9 mouse cellular contexts compared by ENCODE assay signal in genomic region chr7:27396184-27397047, GRCm38 (mm10). TPM values are rescaled to one million over a fixed set of nuclear protein-coding genes. Genes with fewer than 3 reads are reported as not detected.
DNase-seq lines count a peak whose midpoint lies in the region; ATAC-seq lines count a peak whose summit lies in the region.
"Had no signal": no experiment of that assay in that cellular context is flagged by ENCODE, and none has a peak within 500 bp of the region (broad histone marks: within the 10 kb centered on the region; RNA-seq: fewer than 3 reads in every experiment).

No protein-coding gene starts in this region.

- no peaks in the 10 kb centered on the region for H3K4me1 ChIP-seq in heart, embryonic 16.5 days (ENCODE audit: control insufficient read depth, insufficient read depth, low read length)
- peaks cover 6% of the 10 kb centered on the region; the same call in 1 of the 2 replicates for H3K4me1 ChIP-seq in limb, embryonic 13.5 days
- no peaks in the 10 kb centered on the region for H3K4me1 ChIP-seq in neural tube, embryonic 11.5 days (ENCODE audit: control insufficient read depth, insufficient read depth, low read length)

- ATAC-seq in heart, embryonic 16.5 days (replicated peaks; ENCODE audit: extremely low read depth, insufficient read depth, low FRiP score) = no peak; the same call in 1 of the 2 replicates
- ATAC-seq in limb, embryonic 13.5 days (ENCODE audit: low FRiP score, low read depth) = peak; percentile 30; the same call in 1 of the 2 replicates
- ATAC-seq in neural tube, embryonic 11.5 days (ENCODE audit: insufficient read depth, low FRiP score, low TSS enrichment) = no peak

- H3K9me3 ChIP-seq in heart, embryonic 16.5 days (replicated peaks; ENCODE audit: control insufficient read depth, low read length) = peaks cover 3% of the 10 kb centered on the region; the same call in 1 of the 2 replicates
- no peaks in the 10 kb centered on the region for H3K9me3 ChIP-seq in limb, embryonic 13.5 days
- H3K9me3 ChIP-seq in neural tube, embryonic 11.5 days (ENCODE audit: control insufficient read depth, low read length) = no peaks in the 10 kb centered on the region

- WGBS in heart, embryonic 16.5 days = 3% methylated on average over 33 of the region's 68 CpGs
- 3% methylated on average over 42 of the region's 68 CpGs for WGBS in limb, embryonic 13.5 days
- WGBS in neural tube, embryonic 11.5 days = 5% methylated on average over 24 of the region's 68 CpGs

- no peak overlapping the region; the same call in 1 of the 2 replicates for H3K9ac ChIP-seq in heart, embryonic 16.5 days (ENCODE audit: low read length)
- peak overlapping the region; percentile 50 for H3K9ac ChIP-seq in limb, embryonic 13.5 days
- H3K9ac ChIP-seq in neural tube, embryonic 11.5 days (ENCODE audit: low read length) = peak overlapping the region; percentile 52

- peak overlapping the region; percentile 74 for H3K4me2 ChIP-seq in heart, embryonic 16.5 days (ENCODE audit: low read depth, low read length)
- H3K4me2 ChIP-seq in limb, embryonic 13.5 days (replicated peaks) = peak overlapping the region; percentile 82
- H3K4me2 ChIP-seq in neural tube, embryonic 11.5 days (ENCODE audit: low read depth) = peak overlapping the region; percentile 66

- peak overlapping the region; percentile 54 for H3K4me3 ChIP-seq in heart, embryonic 16.5 days (ENCODE audit: low read length)
- H3K4me3 ChIP-seq in limb, embryonic 13.5 days = peak overlapping the region; percentile 51
- peak overlapping the region; percentile 43 for H3K4me3 ChIP-seq in neural tube, embryonic 11.5 days (ENCODE audit: low read depth, low read length)

- no peaks in the 10 kb centered on the region for H3K36me3 ChIP-seq in heart, embryonic 16.5 days (ENCODE audit: control insufficient read depth, insufficient read depth)
- H3K36me3 ChIP-seq in limb, embryonic 13.5 days = no peaks in the 10 kb centered on the region
- no peaks in the 10 kb centered on the region for H3K36me3 ChIP-seq in neural tube, embryonic 11.5 days (ENCODE audit: control insufficient read depth, insufficient read depth, low read length)

- DNase-seq in gastrocnemius, postnatal 10 days = peak; percentile 36
- DNase-seq in gastrocnemius, postnatal 25 days = no peak
- DNase-seq in CD4-positive helper T cell, adult 2 months (ENCODE audit: low read depth, low spot score) = peak; percentile 12
- peak; percentile 70 for DNase-seq in cerebellum, adult 8-10 months
- peak; percentile 50 for DNase-seq in neural tube, embryonic 11.5 days (ENCODE audit: low spot score)
- DNase-seq in adipocyte (ENCODE audit: low spot score) = no peak

- H3K27me3 ChIP-seq in heart, embryonic 16.5 days (ENCODE audit: control insufficient read depth, insufficient read depth, low read length) = peaks cover 77% of the 10 kb centered on the region
- H3K27me3 ChIP-seq in limb, embryonic 13.5 days = peaks cover 97% of the 10 kb centered on the region
- H3K27me3 ChIP-seq in neural tube, embryonic 11.5 days (ENCODE audit: control insufficient read depth, insufficient read depth, low read length) = peaks cover 57% of the 10 kb centered on the region

- H3K27ac ChIP-seq in heart, embryonic 16.5 days (ENCODE audit: low read length) = no peak overlapping the region
- no peak overlapping the region for H3K27ac ChIP-seq in limb, embryonic 13.5 days
- no peak overlapping the region for H3K27ac ChIP-seq in neural tube, embryonic 11.5 days (ENCODE audit: low read depth, low read length)

RNA-seq across cellular contexts. Expression of gene Gm20479, which starts 39.2 kb away (rescaled TPM):
- not detected for total RNA-seq in gastrocnemius, postnatal 10 days (2021)
- not detected for total RNA-seq in gastrocnemius, postnatal 25 days (2021)
- polyA plus RNA-seq in heart, embryonic 16.5 days (2015; fragmentation: Nextera tagmentation; extraction: Ambion mirVana) = 0.46 TPM in 1 of 2 replicates, not detected in the other
- polyA plus RNA-seq in limb, embryonic 13.5 days (2015; fragmentation: Nextera tagmentation; extraction: Ambion mirVana) = not detected in 2 replicates
- not detected in 2 replicates for polyA plus RNA-seq in neural tube, embryonic 11.5 days (2014; fragmentation: Nextera tagmentation; extraction: Ambion mirVana)
- total RNA-seq: hematopoietic stem cell, adult 5-6 weeks had no signal

RNA-seq across cellular contexts. Expression of gene Shkbp1, which starts 40.6 kb away (rescaled TPM):
- 1 to 10 TPM; 6.1 to 8.1 TPM for total RNA-seq in gastrocnemius, postnatal 10 days (2021)
- 1 to 10 TPM in 1 of 2 experiments, under 1 TPM in 1; 1.00 to 3.1 TPM for total RNA-seq in gastrocnemius, postnatal 25 days (2021)
- polyA plus RNA-seq in heart, embryonic 16.5 days (2015; fragmentation: Nextera tagmentation; extraction: Ambion mirVana) = 22.3 and 24.1 TPM in 2 replicates
- polyA plus RNA-seq in limb, embryonic 13.5 days (2015; fragmentation: Nextera tagmentation; extraction: Ambion mirVana) = 49.2 and 54.5 TPM in 2 replicates
- polyA plus RNA-seq in neural tube, embryonic 11.5 days (2014; fragmentation: Nextera tagmentation; extraction: Ambion mirVana) = 52.8 and 55.2 TPM in 2 replicates

RNA-seq across cellular contexts. Expression of gene Sptbn4, which starts 51.1 kb away (rescaled TPM):
- under 1 TPM; 0.20 to 0.28 TPM for total RNA-seq in gastrocnemius, postnatal 10 days (2021)
- under 1 TPM in 1 of 2 experiments, not detected in 1; 0.05 TPM for total RNA-seq in gastrocnemius, postnatal 25 days (2021)
- polyA plus RNA-seq in heart, embryonic 16.5 days (2015; fragmentation: Nextera tagmentation; extraction: Ambion mirVana) = 0.10 and 0.43 TPM in 2 replicates
- polyA plus RNA-seq in limb, embryonic 13.5 days (2015; fragmentation: Nextera tagmentation; extraction: Ambion mirVana) = 0.17 and 0.23 TPM in 2 replicates
- 0.23 and 0.34 TPM in 2 replicates for polyA plus RNA-seq in neural tube, embryonic 11.5 days (2014; fragmentation: Nextera tagmentation; extraction: Ambion mirVana)
- total RNA-seq: hematopoietic stem cell, adult 5-6 weeks had no signal

RNA-seq across cellular contexts. Expression of gene Blvrb, which starts 51.4 kb away (rescaled TPM):
- 10 to 100 TPM; 20.5 to 25.0 TPM for total RNA-seq in gastrocnemius, postnatal 10 days (2021)
- 10 to 100 TPM; 11.0 to 17.2 TPM for total RNA-seq in gastrocnemius, postnatal 25 days (2021)
- polyA plus RNA-seq in heart, embryonic 16.5 days (2015; fragmentation: Nextera tagmentation; extraction: Ambion mirVana) = 48.3 and 52.3 TPM in 2 replicates
- polyA plus RNA-seq in limb, embryonic 13.5 days (2015; fragmentation: Nextera tagmentation; extraction: Ambion mirVana) = 38.9 and 46.3 TPM in 2 replicates
- polyA plus RNA-seq in neural tube, embryonic 11.5 days (2014; fragmentation: Nextera tagmentation; extraction: Ambion mirVana) = 34.3 and 34.5 TPM in 2 replicates

RNA-seq across cellular contexts. Expression of gene Ltbp4, which starts 58.9 kb away (rescaled TPM):
- 100 to 1,000 TPM; 131 to 165 TPM for total RNA-seq in gastrocnemius, postnatal 10 days (2021)
- total RNA-seq in gastrocnemius, postnatal 25 days (2021) = 10 to 100 TPM; 69.4 to 77.8 TPM
- 63.5 and 86.0 TPM in 2 replicates for polyA plus RNA-seq in heart, embryonic 16.5 days (2015; fragmentation: Nextera tagmentation; extraction: Ambion mirVana)
- polyA plus RNA-seq in limb, embryonic 13.5 days (2015; fragmentation: Nextera tagmentation; extraction: Ambion mirVana) = 25.8 and 29.3 TPM in 2 replicates
- polyA plus RNA-seq in neural tube, embryonic 11.5 days (2014; fragmentation: Nextera tagmentation; extraction: Ambion mirVana) = 7.0 and 8.0 TPM in 2 replicates
- total RNA-seq: hematopoietic stem cell, adult 5-6 weeks had no signal

Comparison
In these comparisons a context has a peak if more than half of its experiments do, and no peak if none do; other contexts are left out.
1. DNase-seq: peak in gastrocnemius, postnatal 10 days (single experiment), CD4-positive helper T cell, adult 2 months (single experiment), cerebellum, adult 8-10 months (single experiment) and neural tube, embryonic 11.5 days (single experiment); none in gastrocnemius, postnatal 25 days (single experiment) and adipocyte (single experiment).
2. Peak in every context shown above with its lines, with median percentiles within 50 percentile points of each other: H3K4me2 ChIP-seq and H3K4me3 ChIP-seq.